ENCODE assay signal across 8 mouse cellular contexts in genomic region chr15:78903243-78903642, GRCm38 (mm10). TPM values are rescaled to one million over a fixed set of nuclear protein-coding genes. Genes with fewer than 3 reads are reported as not detected.
DNase-seq lines count a peak whose midpoint lies in the region; ATAC-seq and TF ChIP-seq lines count a peak whose summit lies in the region.

No protein-coding gene starts in this region.

- H3K4me3 ChIP-seq in embryonic facial prominence, embryonic 11.5 days (ENCODE audit: low read depth, low read length): no peak overlapping the region
- no peak overlapping the region for H3K4me3 ChIP-seq in heart, embryonic 11.5 days (ENCODE audit: low read depth, low read length)
- H3K4me3 ChIP-seq in lung, embryonic 14.5 days (ENCODE audit: low read depth, low read length): no peak overlapping the region

- DNase-seq in CD8-positive naive resting alpha-beta T cell, adult 2 months (ENCODE audit: low read depth in 2 of 2, low spot score in 2 of 2): peak; percentile 80 to 84
- DNase-seq in adrenal gland, postnatal 14 days: peak; percentile 90
- DNase-seq in embryonic facial prominence, embryonic 11.5 days (ENCODE audit: low spot score): peak; percentile 89
- DNase-seq in kidney, postnatal 14 days: peak; percentile 86
- peak; percentile 94 for DNase-seq in lung, embryonic 14.5 days
- DNase-seq in thymus, postnatal 10 days (ENCODE audit: low spot score in 2 of 2): peak; percentile 64 to 89

- H3K36me3 ChIP-seq in embryonic facial prominence, embryonic 11.5 days (replicated peaks; ENCODE audit: control insufficient read depth, insufficient read depth, low read depth, low read length): no peaks in the 10 kb centered on the region
- H3K36me3 ChIP-seq in heart, embryonic 11.5 days (ENCODE audit: control insufficient read depth, insufficient read depth, low read length): peaks cover 20% of the 10 kb centered on the region
- H3K36me3 ChIP-seq in lung, embryonic 14.5 days (ENCODE audit: insufficient read depth): peaks cover 55% of the 10 kb centered on the region

- no peaks in the 10 kb centered on the region for H3K27me3 ChIP-seq in embryonic facial prominence, embryonic 11.5 days (ENCODE audit: control insufficient read depth, insufficient read depth, low read length)
- H3K27me3 ChIP-seq in heart, embryonic 11.5 days (ENCODE audit: control insufficient read depth, insufficient read depth, low read length): no peaks in the 10 kb centered on the region
- H3K27me3 ChIP-seq in lung, embryonic 14.5 days (ENCODE audit: insufficient read depth, low read length): no peaks in the 10 kb centered on the region

- no peak overlapping the region for H3K4me2 ChIP-seq in embryonic facial prominence, embryonic 11.5 days (ENCODE audit: low read depth, low read length)
- peak overlapping the region; percentile 23; the same call in 1 of the 2 replicates for H3K4me2 ChIP-seq in heart, embryonic 11.5 days
- H3K4me2 ChIP-seq in lung, embryonic 14.5 days: no peak overlapping the region

- H3K4me1 ChIP-seq in embryonic facial prominence, embryonic 11.5 days (ENCODE audit: control insufficient read depth, insufficient read depth, low read length): peaks cover 4% of the 10 kb centered on the region
- peaks cover 21% of the 10 kb centered on the region for H3K4me1 ChIP-seq in heart, embryonic 11.5 days (ENCODE audit: control insufficient read depth, insufficient read depth, low read length)
- 0 out of 2 replicates have a peak, but pooled peaks cover 13% of the 10 kb centered on the region for H3K4me1 ChIP-seq in lung, embryonic 14.5 days (ENCODE audit: insufficient read depth)

- no peak overlapping the region for H3K9ac ChIP-seq in embryonic facial prominence, embryonic 11.5 days (replicated peaks; ENCODE audit: low read length)
- H3K9ac ChIP-seq in heart, embryonic 11.5 days (ENCODE audit: low read depth, low read length): 0 out of 2 replicates have a peak overlapping the region, but pooled peaks have one; percentile 2
- peak overlapping the region; percentile 19; the same call in 1 of the 2 replicates for H3K9ac ChIP-seq in lung, embryonic 14.5 days

- H3K27ac ChIP-seq in embryonic facial prominence, embryonic 11.5 days (replicated peaks; ENCODE audit: low read depth, low read length): no peak overlapping the region
- no peak overlapping the region for H3K27ac ChIP-seq in heart, embryonic 11.5 days (ENCODE audit: low read depth, low read length)
- no peak overlapping the region for H3K27ac ChIP-seq in lung, embryonic 14.5 days (ENCODE audit: low read depth)

- WGBS in embryonic facial prominence, embryonic 11.5 days: 8% methylated on average over 2 of the region's 2 CpGs
- 12% methylated on average over 2 of the region's 2 CpGs for WGBS in heart, embryonic 11.5 days (ENCODE audit: insufficient replicate concordance)
- 4% methylated on average over 2 of the region's 2 CpGs for WGBS in lung, embryonic 14.5 days

- TF ChIP-seq CTCF in lung, embryonic 14.5 days (IDR thresholded peaks at IDR 0.05; ENCODE audit: low read depth): peak; percentile 95

- ATAC-seq in embryonic facial prominence, embryonic 11.5 days (replicated peaks; ENCODE audit: insufficient number of reproducible peaks, low FRiP score, low TSS enrichment, low read depth): no peak
- no peak for ATAC-seq in heart, embryonic 11.5 days (replicated peaks; ENCODE audit: insufficient number of reproducible peaks, low FRiP score, low TSS enrichment)
- ATAC-seq in lung, embryonic 14.5 days (ENCODE audit: insufficient read depth): peak; percentile 3; the same call in 1 of the 2 replicates
- peak; percentile 49; the same call in 1 of the 2 replicates for ATAC-seq in neutrophil, adult 5-6 weeks (ENCODE audit: extremely low read depth, insufficient number of reproducible peaks, low FRiP score, poor library complexity, severe bottlenecking)

- no peaks in the 10 kb centered on the region for H3K9me3 ChIP-seq in embryonic facial prominence, embryonic 11.5 days (replicated peaks; ENCODE audit: control insufficient read depth, low read length)
- no peaks in the 10 kb centered on the region for H3K9me3 ChIP-seq in heart, embryonic 11.5 days (replicated peaks; ENCODE audit: control insufficient read depth, low read length)
- H3K9me3 ChIP-seq in lung, embryonic 14.5 days (ENCODE audit: low read depth, low read length): no peaks in the 10 kb centered on the region

RNA-seq across cellular contexts. Expression of gene Sh3bp1, which starts 3.7 kb away (rescaled TPM):
- 6.6 and 15.2 TPM in 2 replicates for total RNA-seq in adrenal gland, postnatal 14 days (2021)
- 25.2 and 29.7 TPM in 2 replicates for polyA plus RNA-seq in embryonic facial prominence, embryonic 11.5 days (2014; fragmentation: Nextera tagmentation; extraction: Ambion mirVana)
- polyA plus RNA-seq in heart, embryonic 11.5 days (2014; fragmentation: Nextera tagmentation; extraction: Ambion mirVana): 25.0 and 29.3 TPM in 2 replicates
- 43.5 and 43.9 TPM in 2 replicates for polyA plus RNA-seq in lung, embryonic 14.5 days (2014; fragmentation: Nextera tagmentation; extraction: Ambion mirVana)
- 31.8 and 39.0 TPM in 2 replicates for total RNA-seq in neutrophil, adult 5-6 weeks (2017)

RNA-seq across cellular contexts. Expression of gene Gm49510, which starts 3.8 kb away (rescaled TPM):
- total RNA-seq in adrenal gland, postnatal 14 days (2021): not detected in 2 replicates
- polyA plus RNA-seq in embryonic facial prominence, embryonic 11.5 days (2014; fragmentation: Nextera tagmentation; extraction: Ambion mirVana): 0.17 and 0.58 TPM in 2 replicates
- polyA plus RNA-seq in heart, embryonic 11.5 days (2014; fragmentation: Nextera tagmentation; extraction: Ambion mirVana): 0.23 and 0.47 TPM in 2 replicates
- polyA plus RNA-seq in lung, embryonic 14.5 days (2014; fragmentation: Nextera tagmentation; extraction: Ambion mirVana): 0.18 and 0.70 TPM in 2 replicates
- total RNA-seq in neutrophil, adult 5-6 weeks (2017): 1.0 and 2.3 TPM in 2 replicates

RNA-seq across cellular contexts. Expression of gene Pdxp, which starts 10.5 kb away (rescaled TPM):
- total RNA-seq in adrenal gland, postnatal 14 days (2021): 4.4 and 6.2 TPM in 2 replicates
- polyA plus RNA-seq in embryonic facial prominence, embryonic 11.5 days (2014; fragmentation: Nextera tagmentation; extraction: Ambion mirVana): 32.9 and 35.7 TPM in 2 replicates
- polyA plus RNA-seq in heart, embryonic 11.5 days (2014; fragmentation: Nextera tagmentation; extraction: Ambion mirVana): 24.3 and 25.7 TPM in 2 replicates
- polyA plus RNA-seq in lung, embryonic 14.5 days (2014; fragmentation: Nextera tagmentation; extraction: Ambion mirVana): 17.9 and 21.9 TPM in 2 replicates
- total RNA-seq in neutrophil, adult 5-6 weeks (2017): 2.1 and 3.7 TPM in 2 replicates

RNA-seq across cellular contexts. Expression of gene Lgals1, which starts 23.3 kb away (rescaled TPM):
- total RNA-seq in adrenal gland, postnatal 14 days (2021): 554 and 561 TPM in 2 replicates
- 547 and 598 TPM in 2 replicates for polyA plus RNA-seq in embryonic facial prominence, embryonic 11.5 days (2014; fragmentation: Nextera tagmentation; extraction: Ambion mirVana)
- 541 and 566 TPM in 2 replicates for polyA plus RNA-seq in heart, embryonic 11.5 days (2014; fragmentation: Nextera tagmentation; extraction: Ambion mirVana)
- 799 and 855 TPM in 2 replicates for polyA plus RNA-seq in lung, embryonic 14.5 days (2014; fragmentation: Nextera tagmentation; extraction: Ambion mirVana)
- 31.7 and 43.2 TPM in 2 replicates for total RNA-seq in neutrophil, adult 5-6 weeks (2017)

RNA-seq across cellular contexts. Expression of gene Gga1, which starts 26.3 kb away (rescaled TPM):
- 51.7 and 52.0 TPM in 2 replicates for total RNA-seq in adrenal gland, postnatal 14 days (2021)
- polyA plus RNA-seq in embryonic facial prominence, embryonic 11.5 days (2014; fragmentation: Nextera tagmentation; extraction: Ambion mirVana): 21.1 and 22.6 TPM in 2 replicates
- 29.3 and 31.7 TPM in 2 replicates for polyA plus RNA-seq in heart, embryonic 11.5 days (2014; fragmentation: Nextera tagmentation; extraction: Ambion mirVana)
- polyA plus RNA-seq in lung, embryonic 14.5 days (2014; fragmentation: Nextera tagmentation; extraction: Ambion mirVana): 50.9 and 57.0 TPM in 2 replicates
- 37.2 and 39.5 TPM in 2 replicates for total RNA-seq in neutrophil, adult 5-6 weeks (2017)

Comparison
In these comparisons a context has a peak if more than half of its experiments do, and no peak if none do; other contexts are left out.
1. ATAC-seq: peak in lung, embryonic 14.5 days (single experiment) and neutrophil, adult 5-6 weeks (single experiment); none in embryonic facial prominence, embryonic 11.5 days (single experiment) and heart, embryonic 11.5 days (single experiment).
2. Peak in every context shown above with its lines, with median percentiles within 50 percentile points of each other: DNase-seq.